19 mouse cellular contexts compared by ENCODE assay signal in the genomic region with DNA sequence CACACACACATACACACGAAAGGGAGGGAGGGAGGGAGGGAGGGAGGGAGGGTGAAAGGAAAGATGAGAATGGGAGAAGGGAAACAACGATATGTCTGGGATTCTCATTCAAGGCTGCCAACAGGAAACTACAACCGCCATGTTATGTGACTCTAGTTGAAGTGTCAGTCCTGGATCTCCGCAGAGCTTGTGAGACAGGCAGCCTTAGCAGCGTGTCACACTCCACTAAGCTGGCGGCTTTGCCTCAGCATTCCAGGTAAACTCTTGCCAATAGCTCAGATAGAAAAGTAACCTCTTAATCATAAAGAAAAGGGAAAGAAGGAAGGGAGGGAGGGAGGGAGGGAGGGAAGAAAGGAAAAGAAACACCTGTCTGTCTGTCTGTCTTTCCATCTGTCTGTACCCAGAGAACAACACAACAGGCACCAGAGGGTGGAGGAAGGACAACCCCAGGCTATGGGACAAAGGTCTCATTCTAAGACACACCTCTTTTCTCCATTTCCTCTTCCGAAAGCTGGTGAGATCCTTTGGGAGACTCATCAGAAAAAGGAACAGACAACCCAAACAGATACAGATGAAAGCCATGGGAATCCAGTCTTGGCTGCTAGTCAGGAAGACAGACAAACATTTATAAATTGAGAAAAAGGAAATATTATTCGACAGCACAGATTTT.
DNase-seq lines count a peak whose midpoint lies in the region; TF ChIP-seq lines count a peak whose summit lies in the region.
"Had no signal": no experiment of that assay in that cellular context is flagged by ENCODE, and none has a peak within 500 bp of the region (broad histone marks: within the 10 kb centered on the region; RNA-seq: fewer than 3 reads in every experiment).

No protein-coding gene starts in this region.

- H3K36me3 ChIP-seq in kidney, adult 2 months (ENCODE audit: control insufficient read depth, insufficient read depth, low read length): no peaks in the 10 kb centered on the region
- no peaks in the 10 kb centered on the region for H3K36me3 ChIP-seq in small intestine, adult 2 months (ENCODE audit: control insufficient read depth, insufficient read depth, low read length)
- H3K36me3 ChIP-seq: embryonic facial prominence, embryonic 13.5 days; forebrain, embryonic 12.5 days; G1E; heart, embryonic 13.5 days; hindbrain, embryonic 12.5 days had no signal

- no peak for TF ChIP-seq CTCF in kidney, adult 2 months (conservative IDR thresholded peaks at IDR 0.05; ENCODE audit: insufficient read depth, insufficient read length, low read depth, low read length)
- no peak for TF ChIP-seq CTCF in lung, adult 2 months (IDR thresholded peaks at IDR 0.05; ENCODE audit: insufficient read depth, low read length)
- TF ChIP-seq CTCF in small intestine, adult 2 months (IDR thresholded peaks at IDR 0.05; ENCODE audit: extremely low read depth, insufficient read length, insufficient replicate concordance, low read depth, low read length): no peak

- H3K4me3 ChIP-seq in kidney, adult 2 months (ENCODE audit: insufficient read depth, low read depth, low read length): no peak overlapping the region
- no peak overlapping the region for H3K4me3 ChIP-seq in lung, adult 2 months (replicated peaks; ENCODE audit: extremely low read depth, low read depth, low read length)
- H3K4me3 ChIP-seq in small intestine, adult 2 months (ENCODE audit: low read depth, low read length): no peak overlapping the region
- H3K4me3 ChIP-seq: embryonic facial prominence, embryonic 13.5 days; forebrain, embryonic 12.5 days; heart, embryonic 13.5 days; hindbrain, embryonic 12.5 days had no signal

- no peak for TF ChIP-seq POLR2A in kidney, adult 2 months (IDR thresholded peaks at IDR 0.05; ENCODE audit: low read depth, low read length)
- no peak for TF ChIP-seq POLR2A in lung, adult 2 months (IDR thresholded peaks at IDR 0.05; ENCODE audit: borderline replicate concordance, extremely low read depth, low read depth, low read length)
- TF ChIP-seq POLR2A in small intestine, adult 2 months (IDR thresholded peaks at IDR 0.05; ENCODE audit: low read depth, low read length): no peak

- WGBS in kidney, adult 2 months: 30% methylated on average over 7 of the region's 8 CpGs
- 69% methylated on average over 7 of the region's 8 CpGs for WGBS in lung, adult 2 months
- 23% methylated on average over 7 of the region's 8 CpGs for WGBS in small intestine, adult 2 months

- peak overlapping the region; percentile 27; the same call in 1 of the 2 replicates for H3K27ac ChIP-seq in kidney, adult 2 months (ENCODE audit: insufficient read depth, low read depth, low read length)
- peak overlapping the region; percentile 67; the same call in 1 of the 2 replicates for H3K27ac ChIP-seq in small intestine, adult 2 months (ENCODE audit: insufficient read depth, low read depth, low read length)
- H3K27ac ChIP-seq: forebrain, embryonic 12.5 days; heart, embryonic 13.5 days had no signal

- no peaks in the 10 kb centered on the region for H3K27me3 ChIP-seq in kidney, adult 2 months (replicated peaks; ENCODE audit: control insufficient read depth, insufficient read depth, low read length)
- no peaks in the 10 kb centered on the region for H3K27me3 ChIP-seq in small intestine, adult 2 months (ENCODE audit: control insufficient read depth, insufficient read depth, low read length)
- H3K27me3 ChIP-seq: embryonic facial prominence, embryonic 13.5 days; forebrain, embryonic 12.5 days; heart, embryonic 13.5 days; hindbrain, embryonic 12.5 days had no signal

- H3K4me1 ChIP-seq in kidney, adult 2 months (ENCODE audit: control insufficient read depth, insufficient read depth, low read length): peaks cover 48% of the 10 kb centered on the region
- H3K4me1 ChIP-seq in lung, adult 2 months (ENCODE audit: control insufficient read depth, insufficient read depth, low read length): peaks cover 26% of the 10 kb centered on the region
- peaks cover 49% of the 10 kb centered on the region for H3K4me1 ChIP-seq in small intestine, adult 2 months (ENCODE audit: control insufficient read depth, insufficient read depth, insufficient read length, low read length)

- DNase-seq in kidney, adult 2 months: peak; percentile 64
- no peak for DNase-seq in kidney, postnatal 4 days
- peak; percentile 12 for DNase-seq in lung, postnatal 10 days
- DNase-seq in lung, adult 2 months: no peak
- peak; percentile 40 for DNase-seq in kidney, postnatal 14 days
- no peak for DNase-seq in T-cell, adult 2 months (ENCODE audit: low spot score)
- DNase-seq in neural tube, embryonic 10.5 days (ENCODE audit: extremely low spot score, low spot score): no peak
- DNase-seq: adrenal gland, postnatal 10 days; cerebellum, adult 11-12 months; cerebellum, adult 9-10 months; cerebellum, postnatal 25 days; gastrocnemius, postnatal 25 days; heart, postnatal 36 days had no signal

Comparison
In these comparisons a context has a peak if more than half of its experiments do, and no peak if none do; other contexts are left out.
1. DNase-seq: peak in kidney, adult 2 months (single experiment), lung, postnatal 10 days (single experiment) and kidney, postnatal 14 days (single experiment); none in kidney, postnatal 4 days (0 of 2), lung, adult 2 months (single experiment), T-cell, adult 2 months (single experiment) and neural tube, embryonic 10.5 days (single experiment).